8 mouse cellular contexts compared by ENCODE assay signal in the genomic region with DNA sequence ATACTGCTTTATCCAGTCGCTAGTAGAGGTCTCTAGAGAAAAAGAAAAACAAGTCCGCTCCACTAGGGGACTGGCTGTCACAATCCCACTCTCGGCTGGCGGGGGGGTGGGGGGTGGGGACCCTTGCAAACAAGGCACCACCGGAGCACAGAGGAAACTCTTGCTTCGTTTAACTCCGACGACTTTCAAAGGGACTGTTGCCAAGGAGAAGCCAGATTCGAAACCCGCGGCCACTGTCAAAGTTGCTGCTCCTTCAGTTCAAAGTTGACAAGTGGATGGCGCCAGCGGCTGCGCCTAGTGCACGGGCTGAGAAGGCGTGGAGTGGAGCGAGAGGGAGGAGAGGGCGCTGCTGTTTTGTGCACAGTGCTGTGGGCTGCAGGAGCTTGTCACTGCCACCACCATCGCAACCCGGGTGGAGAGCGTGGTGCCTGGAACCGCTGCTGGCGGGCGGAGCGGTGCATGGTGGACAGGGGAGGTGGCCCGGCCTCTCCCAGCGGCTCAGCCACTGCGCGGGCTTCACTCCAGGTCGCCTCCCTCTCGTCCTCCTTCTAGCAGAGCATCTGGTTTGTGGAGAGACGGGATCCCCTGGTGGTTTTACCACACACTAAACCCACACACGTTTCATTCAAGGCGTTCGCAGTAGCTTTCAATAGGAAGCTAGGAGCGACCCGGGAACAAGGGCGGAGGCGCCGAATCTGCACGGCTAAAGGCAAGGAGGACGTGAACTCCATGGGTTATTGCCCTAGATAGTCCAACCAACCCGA. TPM values are rescaled to one million over a fixed set of nuclear protein-coding genes. Genes with fewer than 3 reads are reported as not detected.
DNase-seq lines count a peak whose midpoint lies in the region; ATAC-seq and TF ChIP-seq lines count a peak whose summit lies in the region.

No protein-coding gene starts in this region.

- TF ChIP-seq CTCF in gastrocnemius, adult 2 months (IDR thresholded peaks at IDR 0.05), result no peak

- H3K27ac ChIP-seq in gastrocnemius, adult 2 months, result no peak overlapping the region
- H3K27ac ChIP-seq in forebrain, embryonic 14.5 days (ENCODE audit: low read depth, low read length), result peak overlapping the region; percentile 46
- peak overlapping the region; percentile 83 for H3K27ac ChIP-seq in hindbrain, embryonic 16.5 days (ENCODE audit: low read depth, low read length)
- peak overlapping the region; percentile 77 for H3K27ac ChIP-seq in midbrain, embryonic 15.5 days

- H3K4me1 ChIP-seq in forebrain, embryonic 14.5 days (ENCODE audit: control insufficient read depth, insufficient read depth, low read length), result peaks cover 13% of the 10 kb centered on the region
- H3K4me1 ChIP-seq in hindbrain, embryonic 16.5 days (ENCODE audit: control insufficient read depth, insufficient read depth, low read depth, low read length), result peaks cover 11% of the 10 kb centered on the region
- H3K4me1 ChIP-seq in midbrain, embryonic 15.5 days, result peaks cover 10% of the 10 kb centered on the region

- ATAC-seq in forebrain, embryonic 14.5 days, result peak; percentile 75
- ATAC-seq in hindbrain, embryonic 16.5 days, result peak; percentile 84
- ATAC-seq in midbrain, embryonic 15.5 days (replicated peaks), result peak; percentile 90

- peak overlapping the region; percentile 67 for H3K9ac ChIP-seq in forebrain, embryonic 14.5 days (ENCODE audit: low read length)
- H3K9ac ChIP-seq in hindbrain, embryonic 16.5 days (ENCODE audit: low read depth, low read length), result peak overlapping the region; percentile 76
- H3K9ac ChIP-seq in midbrain, embryonic 15.5 days, result peak overlapping the region; percentile 45

- WGBS in forebrain, embryonic 14.5 days, result under 1% methylated on average over 43 of the region's 43 CpGs
- under 1% methylated on average over 42 of the region's 43 CpGs for WGBS in hindbrain, embryonic 16.5 days
- WGBS in midbrain, embryonic 15.5 days, result under 1% methylated on average over 43 of the region's 43 CpGs

- DNase-seq in gastrocnemius, adult 2 months, result peak; percentile 29
- DNase-seq in gastrocnemius, adult 8-10 months (ENCODE audit: low spot score in 2 of 2), result no peak
- peak; percentile 7 for DNase-seq in c-Kit-positive CD71-negative TER-119-negative erythroid progenitor cells, embryonic 14.5 days (ENCODE audit: low read depth)
- DNase-seq in forebrain, embryonic 14.5 days (ENCODE audit: low spot score), result peak; percentile 63
- peak; percentile 26 to 56 for DNase-seq in left cerebral cortex, postnatal 10 days (ENCODE audit: extremely low spot score in 1 of 2, low spot score in 2 of 2)
- DNase-seq in testis, postnatal 10 days (ENCODE audit: low spot score), result peak; percentile 73

- no peaks in the 10 kb centered on the region for H3K9me3 ChIP-seq in forebrain, embryonic 14.5 days (replicated peaks; ENCODE audit: control insufficient read depth, low read length)
- H3K9me3 ChIP-seq in hindbrain, embryonic 16.5 days (ENCODE audit: control insufficient read depth, low read length), result no peaks in the 10 kb centered on the region
- no peaks in the 10 kb centered on the region for H3K9me3 ChIP-seq in midbrain, embryonic 15.5 days

- no peaks in the 10 kb centered on the region for H3K27me3 ChIP-seq in forebrain, embryonic 14.5 days (replicated peaks; ENCODE audit: control insufficient read depth, insufficient read depth, low read length)
- peaks cover 6% of the 10 kb centered on the region for H3K27me3 ChIP-seq in hindbrain, embryonic 16.5 days (replicated peaks; ENCODE audit: control insufficient read depth, insufficient read depth, low read length)
- H3K27me3 ChIP-seq in midbrain, embryonic 15.5 days (replicated peaks), result no peaks in the 10 kb centered on the region

- no peaks in the 10 kb centered on the region for H3K36me3 ChIP-seq in forebrain, embryonic 14.5 days (ENCODE audit: control insufficient read depth, insufficient read depth, low read length)
- no peaks in the 10 kb centered on the region for H3K36me3 ChIP-seq in hindbrain, embryonic 16.5 days (ENCODE audit: control insufficient read depth, insufficient read depth, low read length)
- no peaks in the 10 kb centered on the region for H3K36me3 ChIP-seq in midbrain, embryonic 15.5 days (replicated peaks)

- intact Hi-C loops in gastrocnemius, adult 2 months (cut with DNase I), result no loop called here
- intact Hi-C loops in left cerebral cortex, postnatal 10 days (cut with DNase I), result no loop called here

- H3K4me2 ChIP-seq in forebrain, embryonic 14.5 days (ENCODE audit: low read length), result peak overlapping the region; percentile 86
- H3K4me2 ChIP-seq in hindbrain, embryonic 16.5 days (ENCODE audit: low read length), result peak overlapping the region; percentile 69
- peak overlapping the region; percentile 75 for H3K4me2 ChIP-seq in midbrain, embryonic 15.5 days

- peak overlapping the region; percentile 67 for H3K4me3 ChIP-seq in gastrocnemius, adult 2 months
- H3K4me3 ChIP-seq in forebrain, embryonic 14.5 days (ENCODE audit: low read depth, low read length), result peak overlapping the region; percentile 54
- peak overlapping the region; percentile 71 for H3K4me3 ChIP-seq in hindbrain, embryonic 16.5 days (ENCODE audit: low read length)
- peak overlapping the region; percentile 53 for H3K4me3 ChIP-seq in midbrain, embryonic 15.5 days

RNA-seq across cellular contexts. Expression of a gene that starts 0.8 kb away (rescaled TPM):
- total RNA-seq in gastrocnemius, adult 2 months (2021), result not detected
- not detected for total RNA-seq in gastrocnemius, adult 8-10 months (2022)
- 1.1 and 1.7 TPM in 2 replicates for polyA plus RNA-seq in forebrain, embryonic 14.5 days (2014; fragmentation: Nextera tagmentation; extraction: Ambion mirVana)
- 5.7 and 6.2 TPM in 2 replicates for polyA plus RNA-seq in hindbrain, embryonic 16.5 days (2015; fragmentation: Nextera tagmentation; extraction: Ambion mirVana)
- total RNA-seq in left cerebral cortex, postnatal 10 days (2021), result 10 to 100 TPM; 10.8 to 10.9 TPM
- polyA plus RNA-seq in midbrain, embryonic 15.5 days (2015; fragmentation: Nextera tagmentation; extraction: Ambion mirVana), result 4.2 and 4.5 TPM in 2 replicates

Comparison
In these comparisons a context has a peak if more than half of its experiments do, and no peak if none do; other contexts are left out.
1. DNase-seq: peak in gastrocnemius, adult 2 months (single experiment), c-Kit-positive CD71-negative TER-119-negative erythroid progenitor cells, embryonic 14.5 days (single experiment), forebrain, embryonic 14.5 days (single experiment), left cerebral cortex, postnatal 10 days (2 of 2) and testis, postnatal 10 days (single experiment); none in gastrocnemius, adult 8-10 months (0 of 2).
2. RNA of a gene that starts 0.8 kb away (total RNA-seq): 10.8 to 10.9 TPM in left cerebral cortex, postnatal 10 days; not detected in gastrocnemius, adult 2 months and not detected in gastrocnemius, adult 8-10 months; every median in the first group is over 10 times any median in the second.
3. Peak in every context shown above with its lines, with median percentiles within 50 percentile points of each other: H3K4me3 ChIP-seq, ATAC-seq, H3K4me2 ChIP-seq and H3K9ac ChIP-seq.